Mouse (Mus musculus) MEL (cell line): ENCODE measurements around the gene Dppa2. TPM values are rescaled to one million over a fixed set of nuclear protein-coding genes. Genes with fewer than 3 reads are reported as not detected.

Experiments used
- DNase-seq: peaks from one replicate; pipeline ENCODE4 v3.0.0; 2011; ENCODE audit warnings: low read depth, low spot score
- H3K27ac ChIP-seq: 2 replicates; pipeline ENCODE4 v1.5.1; 2012; ENCODE audit warnings: low read depth, mild to moderate bottlenecking, control low read depth, low read length, moderate library complexity; ENCODE audit not compliant: control insufficient read depth
- H3K27me3 ChIP-seq, 2 experiments: fragments of 150-350 bp in 1 of 2; sonication (generic) in 1 of 2; 2 replicates each; pipeline ENCODE4 v1.6.1; 2012; ENCODE audit warnings: low read length in 2 of 2, mild to moderate bottlenecking in 2 of 2, improper control_type of control experiment in 1 of 2, moderate library complexity in 1 of 2; ENCODE audit not compliant: insufficient read depth in 2 of 2, control insufficient read depth in 1 of 2
- H3K36me3 ChIP-seq, 2 experiments: 2 replicates each; pipeline ENCODE4 v1.6.1; 2012 to 2014; ENCODE audit warnings: low read length in 2 of 2, improper control_type of control experiment in 1 of 2, inconsistent platforms in 1 of 2, mild to moderate bottlenecking in 1 of 2; ENCODE audit not compliant: insufficient read depth in 2 of 2, control insufficient read depth in 1 of 2
- H3K4me1 ChIP-seq, 2 experiments: fragments of 150-350 bp in 1 of 2; sonication (generic) in 1 of 2; 2 replicates each; pipeline ENCODE4 v1.6.1; 2012; ENCODE audit warnings: low read length in 2 of 2, improper control_type of control experiment in 1 of 2, mild to moderate bottlenecking in 1 of 2; ENCODE audit not compliant: insufficient read depth in 2 of 2, control insufficient read depth in 1 of 2
- H3K4me3 ChIP-seq, 2 experiments: fragments of 150-350 bp in 1 of 2; sonication (generic) in 1 of 2; 2 replicates each; pipeline ENCODE4 v1.5.1; 2012; ENCODE audit warnings: low read depth in 2 of 2, low read length in 2 of 2, mild to moderate bottlenecking in 2 of 2, moderate library complexity in 2 of 2, control low read depth in 1 of 2, improper control_type of control experiment in 1 of 2; ENCODE audit not compliant: control insufficient read depth in 1 of 2, insufficient read depth in 1 of 2
- H3K79me2 ChIP-seq: 2 replicates; pipeline ENCODE4 v1.6.1; 2012; ENCODE audit warnings: mild to moderate bottlenecking, low read length, moderate library complexity; ENCODE audit not compliant: control insufficient read depth, poor library complexity, insufficient read depth
- H3K9ac ChIP-seq: 2 replicates; pipeline ENCODE4 v1.6.1; 2012; ENCODE audit warnings: low read depth, mild to moderate bottlenecking, control low read depth, low read length, moderate library complexity; ENCODE audit not compliant: control insufficient read depth, poor library complexity, severe bottlenecking
- H3K9me3 ChIP-seq: fragments of 150-350 bp; sonication (generic); replicated peaks from 2 replicates; pipeline ENCODE4 v1.6.1; 2012; ENCODE audit warnings: mild to moderate bottlenecking, low read length, improper control_type of control experiment, moderate library complexity; ENCODE audit not compliant: insufficient read depth
- CHD1 ChIP-seq: IDR thresholded peaks from 2 replicates; pipeline ENCODE4 v1.6.1; 2012; ENCODE audit warnings: low read depth, mild to moderate bottlenecking, inconsistent platforms, low read length, improper control_type of control experiment
- CHD2 ChIP-seq: IDR thresholded peaks from 2 replicates; pipeline ENCODE4 v1.6.1; 2011; ENCODE audit warnings: low read length, improper control_type of control experiment
- CTCF ChIP-seq, 3 experiments: IDR thresholded peaks in 2 of 3; conservative IDR thresholded peaks in 1 of 3; 2 replicates each; pipeline ENCODE4 v1.5.1; 2011 to 2012; ENCODE audit warnings: low read length in 3 of 3, low read depth in 2 of 3, mild to moderate bottlenecking in 2 of 3, improper control_type of control experiment in 1 of 3, inconsistent platforms in 1 of 3, mixed read lengths in 1 of 3, moderate library complexity in 1 of 3; ENCODE audit not compliant: control insufficient read depth in 1 of 3, insufficient read depth in 1 of 3, poor library complexity in 1 of 3, severe bottlenecking in 1 of 3
- E2F4 ChIP-seq: IDR thresholded peaks from 2 replicates; pipeline ENCODE4 v1.6.1; 2011; ENCODE audit warnings: low read depth, low read length, improper control_type of control experiment, borderline replicate concordance
- ELF1 ChIP-seq: IDR thresholded peaks from 2 replicates; pipeline ENCODE4 v1.6.1; 2014; ENCODE audit warnings: low read depth, mild to moderate bottlenecking, inconsistent platforms, low read length, improper control_type of control experiment, moderate library complexity
- GABPA ChIP-seq: IDR thresholded peaks from 2 replicates; pipeline ENCODE4 v1.6.1; 2012; ENCODE audit warnings: low read depth, mild to moderate bottlenecking, inconsistent platforms, low read length, improper control_type of control experiment, moderate library complexity
- GATA1 ChIP-seq: IDR thresholded peaks from 2 replicates; pipeline ENCODE4 v1.6.1; 2011; ENCODE audit warnings: low read depth, low read length, improper control_type of control experiment
- HCFC1 ChIP-seq: IDR thresholded peaks from 2 replicates; pipeline ENCODE4 v1.6.1; 2012; ENCODE audit warnings: low read depth, mild to moderate bottlenecking, inconsistent platforms, low read length, improper control_type of control experiment, moderate library complexity
- JUND ChIP-seq: IDR thresholded peaks from 2 replicates; pipeline ENCODE4 v1.6.1; 2011; ENCODE audit warnings: low read depth, mild to moderate bottlenecking, improper control_type of control experiment, low read length
- MAFK ChIP-seq: IDR thresholded peaks from 2 replicates; pipeline ENCODE4 v1.6.1; 2011; ENCODE audit warnings: low read depth, mild to moderate bottlenecking, low read length, improper control_type of control experiment, borderline replicate concordance
- MYB ChIP-seq: IDR thresholded peaks from 2 replicates; pipeline ENCODE4 v1.6.1; 2011; ENCODE audit warnings: mild to moderate bottlenecking, low read depth, low read length, improper control_type of control experiment
- MYC ChIP-seq: IDR thresholded peaks from 2 replicates; pipeline ENCODE4 v1.6.1; 2011; ENCODE audit warnings: low read depth, mild to moderate bottlenecking, low read length, improper control_type of control experiment, moderate library complexity
- NELFE ChIP-seq: IDR thresholded peaks from 2 replicates; pipeline ENCODE4 v1.6.1; 2011; ENCODE audit warnings: low read depth, low read length, improper control_type of control experiment
- NRF1 ChIP-seq: IDR thresholded peaks from 2 replicates; pipeline ENCODE4 v1.6.1; 2014; ENCODE audit warnings: low read depth, mild to moderate bottlenecking, inconsistent platforms, low read length, improper control_type of control experiment, moderate library complexity; ENCODE audit not compliant: poor library complexity, insufficient read depth, severe bottlenecking
- POLR2A ChIP-seq, 2 experiments: IDR thresholded peaks; 2 replicates each; pipeline ENCODE4 v1.6.1; 2011 to 2012; ENCODE audit warnings: low read length in 2 of 2, mild to moderate bottlenecking in 2 of 2, control low read depth in 1 of 2, improper control_type of control experiment in 1 of 2, low read depth in 1 of 2, moderate library complexity in 1 of 2; ENCODE audit not compliant: control insufficient read depth in 1 of 2, insufficient read depth in 1 of 2, poor library complexity in 1 of 2
- POLR2AphosphoS2 ChIP-seq: IDR thresholded peaks from 2 replicates; pipeline ENCODE4 v1.6.1; 2011; ENCODE audit warnings: low read length, improper control_type of control experiment
- SIN3A ChIP-seq: IDR thresholded peaks from 2 replicates; pipeline ENCODE4 v1.6.1; 2012; ENCODE audit warnings: low read length, improper control_type of control experiment, inconsistent platforms
- SMC3 ChIP-seq: IDR thresholded peaks from 2 replicates; pipeline ENCODE4 v1.6.1; 2011; ENCODE audit warnings: low read depth, low read length, improper control_type of control experiment
- TAL1 ChIP-seq: IDR thresholded peaks from 2 replicates; pipeline ENCODE4 v1.6.1; 2012; ENCODE audit warnings: mild to moderate bottlenecking, inconsistent platforms, low read length, moderate library complexity, mixed read lengths
- UBTF ChIP-seq: IDR thresholded peaks from 2 replicates; pipeline ENCODE4 v1.6.1; 2012; ENCODE audit warnings: low read depth, mild to moderate bottlenecking, inconsistent platforms, low read length, improper control_type of control experiment, moderate library complexity, borderline replicate concordance; ENCODE audit not compliant: insufficient read depth
- USF1 ChIP-seq: IDR thresholded peaks from 2 replicates; pipeline ENCODE4 v1.6.1; 2014; ENCODE audit warnings: low read depth, mild to moderate bottlenecking, inconsistent platforms, low read length, improper control_type of control experiment, moderate library complexity
- ZMIZ1 ChIP-seq: IDR thresholded peaks from 2 replicates; pipeline ENCODE4 v1.6.1; 2012; ENCODE audit warnings: low read depth, mild to moderate bottlenecking, inconsistent platforms, low read length, improper control_type of control experiment, moderate library complexity
- polyA plus RNA-seq, 2 experiments: library from polyadenylated mRNA; stranded (reverse) in 1 of 2; unstranded in 1 of 2; fragments of >175 nt in 1 of 2; fragments of >200 nt in 1 of 2; gene quantifications; 2 replicates each; pipeline versions ENCODE4 v1.2.1 to v1.2.4; 2012; ENCODE audit warnings: low replicate concordance in 2 of 2, low read depth in 1 of 2; ENCODE audit not compliant: insufficient read length in 2 of 2, insufficient read depth in 1 of 2, missing spikeins in 1 of 2
- total RNA-seq: library from RNA; depleted of rRNA; stranded (reverse); fragments of 300-350 nt; gene quantifications from 2 replicates; pipeline ENCODE4 v1.2.3, GENCODE M21; 2012

Dppa2 gene
- total and polyA plus RNA-seq, 3 experiments = 0.18 TPM; not detected in 2

- H3K36me3 ChIP-seq = no peaks in the 10 kb centered on the region
- H3K79me2 ChIP-seq = no peaks in the 10 kb centered on the region
- H3K9me3 ChIP-seq = no peaks in the 10 kb centered on the region
- no peaks in the 10 kb centered on the region for H3K4me1 ChIP-seq
- no peak overlapping the region for H3K27ac ChIP-seq
- H3K27me3 ChIP-seq = no peaks in the 10 kb centered on the region
- DNase-seq = no peak
- no peak overlapping the region for H3K9ac ChIP-seq
- TF ChIP-seq GABPA (no peak), MYC (no peak), POLR2AphosphoS2 (no peak), NELFE (no peak), GATA1 (no peak)
- no peak overlapping the region for H3K4me3 ChIP-seq
Observed at GRCm38 (mm10) chr16:48265856-48266255, 37.9 kb upstream of the Dppa2 start.

GRCm38 (mm10) chr16:48276940-48277339 lies 26.8 kb upstream of the Dppa2 start:
- no peaks in the 10 kb centered on the region for H3K9me3 ChIP-seq

DNA sequence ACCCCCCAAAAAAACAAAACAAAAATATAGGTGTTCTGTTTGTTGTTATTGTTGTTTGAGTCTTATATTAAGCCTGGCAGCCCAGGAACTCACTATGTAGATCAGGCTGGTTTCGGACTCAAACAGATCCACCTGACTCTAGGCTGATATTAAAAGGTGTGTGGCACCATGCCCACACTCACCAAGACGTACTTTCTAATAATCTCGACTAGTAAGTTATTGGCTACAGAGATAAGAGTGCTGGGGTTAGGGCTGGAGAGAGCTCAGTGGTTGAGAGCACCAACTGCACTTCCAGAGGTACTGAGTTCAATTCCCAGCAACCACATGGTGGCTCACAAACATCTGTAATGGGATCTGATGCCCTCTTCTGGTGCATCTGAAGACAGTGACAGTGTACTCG lies 22.8 kb upstream of the Dppa2 start:
- Histone ChIP-seq H3K4me3 (no peak overlapping the region), H3K36me3 (no peaks in the 10 kb centered on the region), H3K9me3 (no peaks in the 10 kb centered on the region), H3K9ac (no peak overlapping the region), H3K79me2 (no peaks in the 10 kb centered on the region), H3K4me1 (no peaks in the 10 kb centered on the region), H3K27ac (no peak overlapping the region), H3K27me3 (no peaks in the 10 kb centered on the region)
- TF ChIP-seq POLR2AphosphoS2 = no peak
- no peak for TF ChIP-seq TAL1
- no peak for TF ChIP-seq E2F4
- TF ChIP-seq JUND = no peak
- TF ChIP-seq HCFC1 = no peak
- no peak for TF ChIP-seq CTCF (IDR thresholded peaks at IDR 0.05 in 2 of 3, conservative IDR thresholded peaks at IDR 0.05 in 1 of 3; ENCODE audit: control insufficient read depth in 1 of 3, insufficient read depth in 1 of 3, low read depth in 2 of 3, low read length in 3 of 3, poor library complexity in 1 of 3, severe bottlenecking in 1 of 3)
- no peak for TF ChIP-seq USF1
- no peak for TF ChIP-seq MYC
- no peak for TF ChIP-seq MYB
- TF ChIP-seq GATA1 = no peak
- no peak for TF ChIP-seq CHD2
- no peak for TF ChIP-seq ZMIZ1
- TF ChIP-seq ELF1 = no peak
- no peak for TF ChIP-seq NRF1
- no peak for TF ChIP-seq POLR2A (IDR thresholded peaks at IDR 0.05; ENCODE audit: control insufficient read depth in 1 of 2, insufficient read depth in 1 of 2, low read depth in 1 of 2, low read length in 2 of 2, poor library complexity in 1 of 2)
- TF ChIP-seq MAFK = no peak
- TF ChIP-seq UBTF = no peak
- no peak for TF ChIP-seq SMC3
- no peak for TF ChIP-seq CHD1
- no peak for DNase-seq

More at GRCm38 (mm10) chr16:48276940-48277339, 26.8 kb upstream of the Dppa2 start:
- DNase-seq = no peak
- H3K4me3 ChIP-seq = no peak overlapping the region
- no peak overlapping the region for H3K27ac ChIP-seq
- no peaks in the 10 kb centered on the region for H3K4me1 ChIP-seq
- TF ChIP-seq SIN3A (no peak), MYC (no peak), ELF1 (no peak), POLR2A (IDR thresholded peaks at IDR 0.05; ENCODE audit: control insufficient read depth in 1 of 2, insufficient read depth in 1 of 2, low read depth in 1 of 2, low read length in 2 of 2, poor library complexity in 1 of 2) (no peak)
- H3K27me3 ChIP-seq = no peaks in the 10 kb centered on the region
- H3K79me2 ChIP-seq = no peaks in the 10 kb centered on the region
- H3K9ac ChIP-seq = no peak overlapping the region
- H3K36me3 ChIP-seq = no peaks in the 10 kb centered on the region
